Mouse (Mus musculus) small intestine, adult 2 months (tissue): Measurements from ENCODE around the gene Stx8.

Experiments used
- CTCF ChIP-seq: fragments of 200-500 bp; IDR thresholded peaks from 2 replicates; pipeline ENCODE4 v1.5.1; 2012; ENCODE audit warnings: low read depth, mild to moderate bottlenecking, control low read depth, inconsistent platforms, low read length, moderate library complexity, mixed read lengths; ENCODE audit not compliant: insufficient replicate concordance, insufficient read length; ENCODE audit errors: extremely low read depth
- POLR2A ChIP-seq: fragments of 200-500 bp; IDR thresholded peaks from 2 replicates; pipeline ENCODE4 v1.6.1; 2012; ENCODE audit warnings: low read depth, mild to moderate bottlenecking, control low read depth, inconsistent platforms, low read length, moderate library complexity

- TF ChIP-seq POLR2A (no peak), CTCF (no peak)
These were observed 135.6 kb downstream of the Stx8 start for GRCm38 (mm10) chr11:68101598-68101997.
